Mouse (Mus musculus) heart, postnatal 0 days (tissue): Measurements from ENCODE around the gene Slfn1.

ENCODE experiments used
- CTCF ChIP-seq: IDR thresholded peaks from 2 replicates; pipeline ENCODE4 v1.5.1; 2016; ENCODE audit warnings: antibody characterized with exemption, control low read depth, low read depth
- EP300 ChIP-seq: IDR thresholded peaks from 2 replicates; pipeline ENCODE4 v1.6.1; 2016; ENCODE audit warnings: antibody characterized with exemption, low read depth

- no peak for TF ChIP-seq EP300
- TF ChIP-seq CTCF, result no peak
Observed at GRCm38 (mm10) chr11:83079487-83080199, 37.0 kb upstream of the Slfn1 start.
